Mouse (Mus musculus) thymus, adult 2 months (tissue): ENCODE data around the gene Ttbk2. TPM values are rescaled to one million over a fixed set of nuclear protein-coding genes. Genes with fewer than 3 reads are reported as not detected.
A peak's percentile ranks its signal among the peaks of the same experiment; 100 is the strongest.

Experiments
- DNase-seq: peaks from one replicate; pipeline ENCODE4 v3.0.0; 2021
- H3K27ac ChIP-seq: fragments of 200-500 bp; 2 replicates; pipeline ENCODE4 v1.5.1; 2012; ENCODE audit warnings: low read length, control low read depth; ENCODE audit not compliant: control insufficient read depth, insufficient read depth
- H3K27me3 ChIP-seq: fragments of 200-500 bp; 2 replicates; pipeline ENCODE4 v1.6.1; 2012; ENCODE audit warnings: mild to moderate bottlenecking, low read length, moderate library complexity, mixed read lengths; ENCODE audit not compliant: control insufficient read depth, insufficient read depth
- H3K36me3 ChIP-seq: fragments of 200-500 bp; 2 replicates; pipeline ENCODE4 v1.6.1; 2012; ENCODE audit warnings: mild to moderate bottlenecking, low read length, moderate library complexity; ENCODE audit not compliant: control insufficient read depth, insufficient read depth
- H3K4me1 ChIP-seq: fragments of 200-500 bp; replicated peaks from 2 replicates; pipeline ENCODE4 v1.6.1; 2012; ENCODE audit warnings: low read length; ENCODE audit not compliant: control insufficient read depth, insufficient read depth
- H3K4me3 ChIP-seq: fragments of 200-500 bp; 2 replicates; pipeline ENCODE4 v1.5.1; 2012; ENCODE audit warnings: mild to moderate bottlenecking, low read length, control low read depth, moderate library complexity; ENCODE audit not compliant: control insufficient read depth, insufficient read depth
- CTCF ChIP-seq: fragments of 200-500 bp; IDR thresholded peaks from 2 replicates; pipeline ENCODE4 v1.5.1; 2012; ENCODE audit warnings: mild to moderate bottlenecking, control low read depth, low read length, moderate library complexity, borderline replicate concordance; ENCODE audit not compliant: control insufficient read depth, poor library complexity, insufficient read depth; ENCODE audit errors: extremely low read depth
- POLR2A ChIP-seq: fragments of 200-500 bp; IDR thresholded peaks from 2 replicates; pipeline ENCODE4 v1.6.1; 2012; ENCODE audit warnings: mild to moderate bottlenecking, low read length, control low read depth, moderate library complexity; ENCODE audit not compliant: control insufficient read depth, poor library complexity, insufficient read depth; ENCODE audit errors: extremely low read depth
- WGBS: fragments of 180-500 bp; shearing (Covaris S2); methylation state at CpG from one replicate; pipeline ENCODE4 v1.1.7; 2018; 5-methylcytosine and 5-hydroxymethylcytosine counted together
- polyA plus RNA-seq: library from polyadenylated mRNA; depleted of rRNA; stranded (reverse); fragments of >200 nt; gene quantifications from 2 replicates; pipeline ENCODE4 v1.2.3, GENCODE M21; 2012

Ttbk2 gene
- polyA plus RNA-seq, 1 experiment: 5.1 TPM

DNA sequence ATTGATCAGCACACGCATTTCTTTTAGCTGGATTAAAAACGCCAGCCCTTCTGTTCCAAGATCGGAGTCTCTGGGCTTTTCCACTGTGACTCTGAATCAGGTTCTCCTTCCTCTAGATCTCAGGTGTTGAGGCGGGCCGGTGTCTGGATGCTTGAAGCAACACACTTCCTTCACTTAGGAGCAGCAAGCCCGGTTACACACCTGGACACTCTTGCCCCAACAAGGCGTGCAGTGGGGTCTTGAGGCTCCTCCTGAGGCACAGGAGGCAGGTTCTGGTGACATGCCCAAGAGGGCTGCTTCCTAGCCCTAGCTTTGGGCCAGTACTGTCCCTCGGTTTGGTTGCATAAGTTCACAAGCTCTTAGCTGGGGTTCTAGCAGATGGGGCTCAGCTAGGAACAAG, 131.9 kb downstream of the Ttbk2 start:
- 96% methylated on average over 8 of the region's 8 CpGs for WGBS
- H3K4me3 ChIP-seq: no peak overlapping the region
- H3K27me3 ChIP-seq: no peaks in the 10 kb centered on the region
- no peak overlapping the region for H3K27ac ChIP-seq
- peaks cover 89% of the 10 kb centered on the region for H3K36me3 ChIP-seq
- no peak for TF ChIP-seq POLR2A
- no peak for TF ChIP-seq CTCF
- no peak for DNase-seq
- H3K4me1 ChIP-seq: no peaks in the 10 kb centered on the region

DNA sequence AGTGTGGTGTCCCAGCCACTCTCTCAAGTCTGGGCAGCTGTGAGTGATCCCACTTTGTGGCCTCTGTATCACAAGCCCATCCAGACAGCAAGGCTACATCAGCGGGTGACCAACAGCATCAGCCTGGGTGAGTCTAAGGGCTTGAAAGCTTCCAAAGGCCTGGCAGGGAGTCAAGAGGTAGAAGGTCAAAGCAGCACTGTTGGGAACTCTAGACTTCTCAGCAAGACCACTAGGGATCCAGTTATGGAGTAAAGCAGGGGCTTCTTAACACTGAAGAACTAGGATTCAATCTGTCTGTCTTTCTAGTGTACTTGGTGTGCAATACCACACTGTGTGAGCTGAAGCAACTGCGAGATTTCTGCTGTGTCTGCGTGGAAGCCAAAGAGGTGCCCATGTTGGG, 137.0 kb downstream of the Ttbk2 start:
- Histone ChIP-seq H3K4me1 (peaks cover 9% of the 10 kb centered on the region), H3K4me3 (no peak overlapping the region), H3K27ac (no peak overlapping the region), H3K27me3 (no peaks in the 10 kb centered on the region), H3K36me3 (peaks cover 40% of the 10 kb centered on the region)
- TF ChIP-seq POLR2A (no peak), CTCF (no peak)
- WGBS: 100% methylated on average over 3 of the region's 3 CpGs
- no peak for DNase-seq

DNA sequence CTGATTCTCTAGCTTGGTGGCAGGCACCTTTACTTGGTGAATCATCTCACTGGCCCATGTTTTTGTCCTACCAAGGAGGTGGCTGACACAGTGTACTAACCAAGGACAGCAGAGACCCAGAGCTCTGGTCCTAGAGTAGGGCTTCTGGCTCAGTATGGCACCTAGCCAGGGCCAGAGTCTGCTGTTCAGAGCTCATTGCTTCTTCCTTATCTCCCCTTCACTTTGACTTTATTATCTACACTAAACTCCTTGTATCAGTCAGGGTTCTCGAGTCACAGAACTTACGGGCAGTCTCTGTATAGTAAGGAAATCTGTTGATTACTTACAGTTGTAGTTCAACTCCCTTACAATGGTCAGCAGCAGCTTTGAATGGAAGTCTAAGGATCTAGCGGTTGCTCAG, 139.5 kb downstream of the Ttbk2 start:
- 96% methylated on average over 3 of the region's 3 CpGs for whole genome bisulfite sequencing
- TF ChIP-seq CTCF: no peak
- no peak for TF ChIP-seq POLR2A
- Histone ChIP-seq H3K4me3 (no peak overlapping the region), H3K36me3 (peaks cover 17% of the 10 kb centered on the region), H3K27ac (no peak overlapping the region), H3K27me3 (no peaks in the 10 kb centered on the region), H3K4me1 (peaks cover 9% of the 10 kb centered on the region)
- no peak for DNase-seq

DNA sequence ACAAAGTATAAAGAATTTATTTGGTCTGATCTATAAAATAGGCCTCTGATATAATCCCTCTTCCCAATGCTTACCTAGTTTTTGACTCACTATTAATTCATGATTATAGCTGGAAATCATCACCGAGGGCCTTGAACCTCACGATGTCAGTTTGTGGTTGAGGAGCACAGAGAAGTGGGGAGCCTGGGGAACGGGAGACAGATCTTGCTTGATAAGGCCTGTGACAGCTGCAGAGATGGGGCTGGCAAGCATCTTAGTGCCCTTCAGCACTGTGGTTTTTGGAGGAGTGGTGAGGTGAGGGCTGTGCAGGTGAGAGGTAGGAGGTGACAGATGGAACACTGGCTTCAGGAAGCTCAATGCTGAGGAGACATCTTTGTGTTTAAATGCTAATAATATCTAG, 140.2 kb downstream of the Ttbk2 start:
- Histone ChIP-seq H3K36me3 (peaks cover 17% of the 10 kb centered on the region), H3K4me1 (peaks cover 9% of the 10 kb centered on the region), H3K4me3 (no peak overlapping the region), H3K27ac (no peak overlapping the region), H3K27me3 (no peaks in the 10 kb centered on the region)
- no peak for TF ChIP-seq POLR2A
- no peak for TF ChIP-seq CTCF
- DNase-seq: peak; percentile 45
- WGBS: 8% methylated on average over 3 of the region's 3 CpGs

DNA sequence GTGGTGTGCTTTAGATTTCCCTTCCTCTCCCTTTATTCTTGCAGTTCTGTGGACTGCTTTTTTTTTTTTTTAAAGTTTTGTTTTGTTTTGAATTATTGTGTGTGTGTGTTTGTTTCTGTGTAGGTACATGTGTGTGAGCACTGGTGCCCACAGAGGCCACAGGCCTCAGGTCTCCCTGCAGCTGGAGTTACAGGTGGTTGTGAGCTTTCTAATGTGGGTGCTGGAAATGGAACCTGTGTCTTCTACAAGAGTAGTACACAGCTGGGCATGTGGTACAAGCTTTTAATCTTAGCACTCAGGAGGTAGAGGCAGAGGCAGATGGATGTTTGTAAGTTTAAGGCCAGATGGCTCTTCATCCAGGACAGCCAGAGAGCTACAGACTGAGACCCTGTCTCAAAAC, 143.4 kb downstream of the Ttbk2 start:
- peak; percentile 14 for DNase-seq
- TF ChIP-seq CTCF (no peak), POLR2A (no peak)
- H3K4me1 ChIP-seq: peaks cover 10% of the 10 kb centered on the region

DNA sequence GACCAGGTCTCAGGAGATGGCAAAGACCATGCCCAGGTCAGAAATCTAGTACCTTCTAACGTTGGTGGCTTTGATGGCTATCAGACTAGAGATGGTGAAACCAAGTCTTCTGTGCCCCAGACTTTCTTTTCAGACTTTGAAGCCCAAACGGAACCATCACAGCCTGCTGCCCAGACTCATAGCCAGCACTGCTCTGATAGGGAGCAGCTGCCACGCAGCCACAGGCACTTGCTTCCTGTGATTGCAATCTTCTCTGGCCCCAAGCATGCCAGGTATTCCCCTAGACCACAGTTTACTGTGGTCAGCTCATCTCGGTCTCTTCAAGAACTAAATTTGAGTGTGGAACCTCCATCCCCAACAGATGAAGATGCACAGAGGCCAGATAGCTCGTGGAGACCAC, 147.7 kb downstream of the Ttbk2 start:
- Histone ChIP-seq H3K27me3 (no peaks in the 10 kb centered on the region), H3K27ac (no peak overlapping the region), H3K36me3 (no peaks in the 10 kb centered on the region), H3K4me3 (no peak overlapping the region), H3K4me1 (0 out of 2 replicates have a peak, but pooled peaks cover 2% of the 10 kb centered on the region)
- no peak for DNase-seq
- no peak for TF ChIP-seq CTCF
- 17% methylated on average over 5 of the region's 5 CpGs for WGBS

More for the DNA sequence above, 143.4 kb downstream of the Ttbk2 start:
- no peaks in the 10 kb centered on the region for H3K36me3 ChIP-seq
- peak overlapping the region; percentile 31; the same call in 1 of the 2 replicates for H3K27ac ChIP-seq
- no peaks in the 10 kb centered on the region for H3K27me3 ChIP-seq
- H3K4me3 ChIP-seq: no peak overlapping the region

DNA sequence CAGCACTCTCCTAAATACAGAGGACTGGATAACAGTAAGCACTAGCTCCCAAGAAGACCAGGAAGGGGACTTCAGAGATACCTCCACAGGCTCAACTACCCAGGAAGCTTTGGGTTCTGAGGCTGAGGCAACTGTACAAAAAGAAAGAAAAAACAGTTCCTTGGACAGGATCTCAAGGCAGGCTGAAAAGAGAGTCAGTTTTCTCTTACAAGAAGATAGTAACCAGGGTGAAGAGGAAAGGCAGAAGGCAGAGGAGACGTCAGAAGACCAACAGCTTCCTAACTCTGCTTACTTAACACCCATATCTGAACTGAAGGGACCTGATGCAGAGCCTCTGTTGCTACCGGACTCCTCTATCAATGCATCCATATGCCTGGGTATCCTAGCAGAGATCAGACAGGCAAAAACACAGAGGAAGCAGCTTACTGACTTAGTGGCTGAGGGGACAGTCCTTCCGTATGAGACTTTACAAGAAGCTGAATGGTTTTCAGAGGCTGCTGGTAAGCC, 150.0 kb downstream of the Ttbk2 start:
- Histone ChIP-seq H3K27ac (no peak overlapping the region), H3K36me3 (no peaks in the 10 kb centered on the region), H3K4me1 (0 out of 2 replicates have a peak, but pooled peaks cover 2% of the 10 kb centered on the region), H3K27me3 (no peaks in the 10 kb centered on the region), H3K4me3 (no peak overlapping the region)
- no peak for DNase-seq
- TF ChIP-seq CTCF: no peak
- no peak for TF ChIP-seq POLR2A
- 93% methylated on average over 3 of the region's 3 CpGs for WGBS
